Mouse (Mus musculus) lung, postnatal 36 days (tissue): ENCODE results near the gene Zmym5.
"Not testable (repeated sequence)": the region's sequence is repeated elsewhere in the genome, so short reads cannot be mapped to it uniquely, and the experiment has no call there.

Experiments used
- DNase-seq: peaks from one replicate; pipeline ENCODE4 v3.0.0; 2022; ENCODE audit warnings: mixed read lengths

The Zmym5 gene

GRCm38 (mm10) chr14:56811701-56812339, at the start of gene Zmym5:
Zmym5 (minus strand) TSS chr14:56811716.
- peak; percentile 94 for DNase-seq

- DNase-seq, result peak; percentile 21
These were observed 38.2 kb upstream of the Zmym5 start for GRCm38 (mm10) chr14:56849681-56850080.

- DNase-seq, result no peak
These were observed 36.8 kb upstream of the Zmym5 start for GRCm38 (mm10) chr14:56848322-56848721.

DNA sequence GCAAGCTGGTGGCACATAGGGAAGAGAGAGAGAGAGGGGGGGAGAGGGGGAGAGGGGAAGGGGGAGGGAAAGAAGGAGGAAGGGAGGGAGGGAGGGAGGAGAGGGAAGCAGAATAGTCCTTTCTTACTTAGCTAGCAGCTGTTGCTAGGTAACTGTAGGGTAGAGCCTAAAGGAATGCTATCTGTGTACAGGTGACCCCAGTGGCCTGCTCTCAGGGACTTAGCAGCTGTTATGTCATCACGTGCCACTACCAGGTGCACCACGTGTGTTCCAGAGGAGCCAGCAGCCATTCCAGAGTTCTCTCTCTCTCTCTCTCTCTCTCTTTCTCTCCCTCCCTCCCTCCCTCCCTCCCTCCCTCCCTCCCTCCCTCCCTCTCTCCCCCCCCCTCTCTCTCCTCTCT, 33.0 kb upstream of the Zmym5 start:
- peak; percentile 7 for DNase-seq

DNA sequence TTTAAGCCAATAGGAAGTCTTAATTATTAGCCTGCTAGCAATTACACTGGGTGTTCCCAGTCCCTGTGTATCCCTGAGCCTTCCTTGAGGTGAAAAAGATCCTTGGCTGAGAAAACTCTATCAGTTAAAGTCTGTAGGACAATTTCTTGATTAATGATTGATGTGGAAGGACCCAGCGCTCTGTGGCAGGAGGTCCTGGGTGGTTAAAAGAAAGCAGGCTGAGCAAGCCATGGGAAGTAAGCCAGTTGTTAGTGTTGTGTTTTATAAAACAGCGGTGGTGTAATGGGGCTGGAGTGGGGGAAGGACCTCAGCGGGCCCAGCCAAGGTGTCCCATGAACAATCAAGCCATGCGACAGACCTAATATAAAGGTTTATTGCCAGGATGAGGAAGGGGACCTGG, 32.5 kb upstream of the Zmym5 start:
- no peak for DNase-seq

GRCm38 (mm10) chr14:56834576-56834975, 23.1 kb upstream of the Zmym5 start:
- not testable (repeated sequence) for DNase-seq

GRCm38 (mm10) chr14:56833211-56833610, 21.7 kb upstream of the Zmym5 start:
- peak; percentile 81 for DNase-seq

GRCm38 (mm10) chr14:56832563-56833113, 21.1 kb upstream of the Zmym5 start:
- peak; percentile 41 for DNase-seq

DNA sequence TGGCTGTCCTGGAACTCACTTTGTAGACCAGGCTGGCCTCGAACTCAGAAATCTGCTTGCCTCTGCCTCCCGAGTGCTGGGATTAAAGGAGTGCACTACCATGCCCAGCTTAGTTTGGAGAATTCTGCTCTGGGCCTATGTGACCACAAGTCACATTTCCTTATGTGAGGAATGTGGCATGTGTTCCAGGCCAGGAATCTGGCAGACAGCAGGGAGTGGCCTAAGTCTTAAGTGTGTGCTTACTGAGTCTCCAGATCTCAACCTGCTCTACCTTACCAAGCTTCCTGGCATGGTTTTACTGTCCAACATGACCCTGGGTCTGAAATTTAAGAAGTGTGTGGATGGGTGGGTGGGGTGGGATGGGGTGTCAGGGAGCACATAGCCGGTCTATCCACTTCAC, 20.6 kb upstream of the Zmym5 start:
- DNase-seq, result peak; percentile 25

GRCm38 (mm10) chr14:56830491-56831045, 19.1 kb upstream of the Zmym5 start:
- no peak for DNase-seq

DNA sequence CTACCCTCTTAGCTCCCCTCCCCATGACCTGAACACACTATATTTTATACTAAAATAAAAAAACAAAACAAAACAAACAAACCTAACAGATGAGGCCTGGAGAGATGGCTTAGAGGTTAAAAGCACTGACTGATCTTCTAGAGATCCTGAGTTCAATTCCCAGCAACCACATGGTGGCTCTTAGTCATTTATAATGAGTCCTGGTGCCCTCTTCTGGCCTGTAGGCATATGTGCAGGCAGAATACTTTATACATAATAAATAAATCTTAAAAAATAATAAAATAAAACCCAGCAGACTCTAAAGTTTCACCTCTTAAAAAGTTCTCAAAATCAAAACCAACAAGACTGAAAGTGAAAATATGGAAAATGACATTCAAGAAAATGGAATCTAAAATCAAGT, 13.0 kb upstream of the Zmym5 start:
- peak; percentile 28 for DNase-seq

GRCm38 (mm10) chr14:56817616-56818015, 6.1 kb upstream of the Zmym5 start:
- no peak for DNase-seq

DNA sequence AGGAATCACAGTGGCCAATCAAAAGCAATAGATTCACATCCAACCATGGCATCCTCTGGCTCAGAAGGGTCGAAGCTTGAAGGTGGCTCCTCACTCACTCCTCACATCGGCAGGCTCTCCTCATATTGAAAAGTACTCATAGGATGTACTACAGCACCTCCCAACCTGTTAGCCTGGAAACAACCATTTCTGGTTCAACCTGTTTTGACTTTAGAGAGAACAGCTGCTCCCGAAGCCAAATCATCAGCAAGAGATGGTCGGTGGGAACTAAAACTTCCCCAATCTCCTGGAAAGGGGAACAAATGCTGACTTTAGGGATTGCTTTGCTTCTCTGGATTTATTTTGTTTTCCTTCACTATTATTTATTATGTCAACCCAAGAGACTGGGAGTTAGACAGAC, 5.6 kb upstream of the Zmym5 start:
- DNase-seq, result no peak

GRCm38 (mm10) chr14:56816541-56816940, 5.0 kb upstream of the Zmym5 start:
- no peak for DNase-seq

DNA sequence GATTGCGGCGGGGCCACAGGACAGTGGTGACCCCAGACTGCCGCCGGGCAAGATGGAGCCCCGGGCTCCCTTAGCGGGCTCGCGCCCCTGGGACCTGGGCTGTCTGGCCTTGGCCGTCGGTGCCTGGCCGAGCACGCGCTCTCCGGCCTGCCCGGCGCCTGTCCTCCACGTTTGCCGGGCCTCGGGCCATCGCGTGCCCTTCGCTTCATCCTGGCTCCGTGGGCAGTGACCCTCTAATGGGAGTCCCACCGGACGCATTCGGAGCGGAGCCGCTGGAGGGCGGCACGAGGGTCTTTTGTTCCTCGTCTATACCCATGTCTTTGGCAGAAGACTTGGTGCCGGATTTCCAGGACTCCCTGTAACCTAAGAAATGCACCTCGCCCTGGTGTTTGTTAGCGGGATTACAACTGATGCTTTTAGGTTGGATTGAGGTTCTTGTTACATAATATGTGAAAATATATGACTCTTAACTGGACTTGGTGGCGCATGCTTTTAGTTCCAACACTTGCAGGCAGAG, 1.1 kb upstream of the Zmym5 start:
- peak; percentile 96 for DNase-seq

GRCm38 (mm10) chr14:56810781-56811690, 480 bp downstream of the Zmym5 start:
- DNase-seq, result peak; percentile 37

GRCm38 (mm10) chr14:56793243-56793642, 18.3 kb downstream of the Zmym5 start:
- DNase-seq, result peak; percentile 77

DNA sequence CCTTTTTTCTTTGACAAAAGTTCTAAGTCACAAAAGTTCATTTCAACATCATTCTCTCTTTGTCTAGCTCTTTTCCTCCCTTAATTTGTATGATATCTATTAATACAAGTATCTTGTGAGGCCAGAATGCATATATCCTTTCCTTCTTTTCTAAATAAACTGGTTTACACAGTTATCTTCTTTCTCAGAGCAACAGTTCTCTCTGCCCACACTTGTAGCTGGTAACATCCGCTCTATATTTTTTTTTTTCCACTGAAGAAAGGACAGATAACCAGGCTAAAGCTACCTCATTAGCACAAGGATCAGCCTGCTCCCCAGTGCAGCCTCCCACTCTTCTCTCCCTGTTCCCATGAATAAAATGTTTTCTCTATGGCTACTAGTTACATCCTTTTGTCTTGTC, 26.9 kb downstream of the Zmym5 start:
- no peak for DNase-seq

DNA sequence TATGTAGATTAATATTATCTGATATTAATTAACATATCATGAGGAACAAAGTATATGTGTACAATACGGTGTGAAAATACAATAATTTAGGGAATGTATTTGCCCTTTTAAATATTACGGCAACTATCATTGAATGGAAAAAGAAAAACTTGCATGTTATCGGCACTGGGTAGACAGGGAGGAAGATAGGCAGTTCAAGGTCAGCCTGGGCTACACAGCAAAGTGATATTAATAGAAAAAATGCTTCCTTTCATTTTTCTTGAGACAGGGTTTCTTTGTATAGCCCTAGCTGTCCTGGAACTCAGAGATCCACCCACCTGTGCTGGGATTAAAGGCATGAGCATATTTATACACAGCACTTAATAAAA, 32.6 kb downstream of the Zmym5 start:
- no peak for DNase-seq

GRCm38 (mm10) chr14:56778200-56778932, 33.1 kb downstream of the Zmym5 start, which contains the start of gene Pspc1:
Pspc1 (minus strand) TSS chr14:56778316.
- peak; percentile 98 for DNase-seq

DNA sequence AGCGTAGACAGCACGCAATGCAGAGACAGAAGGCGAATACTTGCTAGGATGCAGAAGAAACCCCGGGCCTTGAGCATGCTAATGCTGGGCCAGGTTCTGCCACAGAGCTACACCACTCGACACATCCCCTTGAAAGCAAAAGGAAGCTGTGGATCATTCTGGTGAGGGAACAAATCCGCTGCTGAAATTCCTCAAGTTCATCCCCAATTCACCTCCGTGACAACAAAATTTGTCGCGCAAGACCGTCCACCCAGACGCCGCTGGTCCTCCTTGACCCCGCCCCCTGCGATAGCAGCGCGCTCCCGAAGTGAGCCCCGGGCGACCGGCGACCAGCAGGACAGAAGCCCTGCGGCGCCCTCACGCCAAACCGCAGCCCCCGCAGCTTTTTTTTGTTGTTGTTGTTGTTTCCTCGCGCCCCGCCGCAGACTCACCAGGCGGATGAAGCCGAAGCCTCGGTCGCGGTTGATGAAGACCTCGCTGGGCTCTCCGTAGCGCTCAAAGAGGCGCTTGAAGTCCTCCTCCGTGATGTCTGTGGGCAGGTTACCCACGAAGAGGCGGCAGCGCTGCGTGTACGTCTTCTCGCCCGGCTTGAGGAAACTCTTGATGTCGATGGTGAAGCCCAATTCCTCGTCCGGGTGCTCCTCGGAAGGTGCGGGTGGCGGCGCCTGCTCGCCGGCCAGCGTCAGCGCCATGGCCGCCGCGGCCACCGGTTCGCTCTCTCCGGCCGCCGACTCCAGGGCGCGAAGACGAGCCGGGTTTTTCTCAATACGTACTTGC, 34.0 kb downstream of the Zmym5 start:
- DNase-seq, result peak; percentile 77
